In the genomic region with DNA sequence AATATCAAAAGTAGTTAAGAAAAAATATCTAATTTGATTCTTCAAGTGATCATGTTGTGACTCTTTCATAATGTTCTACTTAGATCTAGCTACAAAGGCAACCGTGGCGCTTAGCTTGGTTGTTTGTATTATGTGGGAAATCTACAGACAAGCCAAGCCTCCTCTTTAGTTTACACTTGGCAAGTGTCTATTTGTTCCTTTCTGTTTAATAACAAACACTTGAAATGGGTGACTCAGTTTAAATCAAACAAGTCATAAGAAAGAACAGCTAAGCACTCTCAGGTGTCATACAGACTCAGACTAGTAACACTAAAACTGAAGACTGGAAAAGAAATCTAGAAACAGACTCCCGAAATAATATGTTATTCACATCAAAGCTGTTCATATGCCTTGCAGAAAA, we compare ENCODE assay signal across 25 mouse cellular contexts. TPM values are rescaled to one million over a fixed set of nuclear protein-coding genes. Genes with fewer than 3 reads are reported as not detected.
"Had no signal": no experiment of that assay in that cellular context is flagged by ENCODE, and none has a peak within 500 bp of the region (broad histone marks: within the 10 kb centered on the region; RNA-seq: fewer than 3 reads in every experiment).

No protein-coding gene starts in this region.

- H3K36me3 ChIP-seq: heart, embryonic 13.5 days; heart, embryonic 15.5 days; hindbrain, embryonic 13.5 days; hindbrain, embryonic 15.5 days; kidney, embryonic 15.5 days; limb, embryonic 10.5 days; limb, embryonic 12.5 days had no signal

- DNase-seq: forebrain, postnatal 0 days; gastrocnemius, postnatal 14 days; gastrocnemius, postnatal 36 days; heart, adult 11 months; heart, adult 2 months; heart, postnatal 14 days; heart, postnatal 36 days; kidney, adult 11 months; kidney, adult 2 months; kidney, adult 9 months; kidney, postnatal 14 days; kidney, postnatal 36 days; layer of hippocampus, adult 9-11 months; layer of hippocampus, postnatal 36 days had no signal

- H3K9ac ChIP-seq: forebrain, postnatal 0 days; heart, embryonic 13.5 days; heart, embryonic 15.5 days; hindbrain, embryonic 13.5 days; hindbrain, embryonic 15.5 days; kidney, embryonic 15.5 days; limb, embryonic 12.5 days had no signal

- H3K9me3 ChIP-seq: heart, embryonic 13.5 days; heart, embryonic 15.5 days; hindbrain, embryonic 13.5 days; hindbrain, embryonic 15.5 days; kidney, embryonic 15.5 days; limb, embryonic 10.5 days; limb, embryonic 12.5 days had no signal

- H3K27me3 ChIP-seq: heart, embryonic 13.5 days; heart, embryonic 15.5 days; hindbrain, embryonic 13.5 days; hindbrain, embryonic 15.5 days; kidney, embryonic 15.5 days; limb, embryonic 12.5 days had no signal

- ATAC-seq: forebrain, postnatal 0 days; hindbrain, postnatal 0 days; intestine, embryonic 16.5 days had no signal

- H3K4me2 ChIP-seq: heart, embryonic 11.5 days; heart, embryonic 13.5 days; heart, embryonic 15.5 days; hindbrain, embryonic 13.5 days; hindbrain, embryonic 15.5 days; kidney, embryonic 15.5 days; limb, embryonic 12.5 days had no signal

- H3K4me1 ChIP-seq: heart, embryonic 13.5 days; heart, embryonic 15.5 days; hindbrain, embryonic 13.5 days; hindbrain, embryonic 15.5 days; kidney, embryonic 15.5 days; limb, embryonic 10.5 days; limb, embryonic 12.5 days had no signal

- H3K27ac ChIP-seq: heart, adult 2 months; heart, embryonic 13.5 days; heart, embryonic 15.5 days; hindbrain, embryonic 13.5 days; hindbrain, embryonic 15.5 days; hindbrain, postnatal 0 days; kidney, embryonic 15.5 days; kidney, postnatal 0 days; limb, embryonic 10.5 days; limb, embryonic 12.5 days had no signal

- H3K4me3 ChIP-seq: heart, adult 2 months; heart, embryonic 13.5 days; heart, embryonic 15.5 days; hindbrain, embryonic 13.5 days; hindbrain, embryonic 15.5 days; kidney, embryonic 15.5 days; limb, embryonic 10.5 days; limb, embryonic 12.5 days had no signal

RNA-seq across cellular contexts. Expression of a gene that starts 47.2 kb away (rescaled TPM):
- polyA plus RNA-seq: heart, embryonic 11.5 days; heart, embryonic 13.5 days; hindbrain, embryonic 15.5 days; limb, embryonic 10.5 days; limb, embryonic 12.5 days had no signal
